Mouse (Mus musculus): ENCODE measurements around the gene Fam207a.

DNA sequence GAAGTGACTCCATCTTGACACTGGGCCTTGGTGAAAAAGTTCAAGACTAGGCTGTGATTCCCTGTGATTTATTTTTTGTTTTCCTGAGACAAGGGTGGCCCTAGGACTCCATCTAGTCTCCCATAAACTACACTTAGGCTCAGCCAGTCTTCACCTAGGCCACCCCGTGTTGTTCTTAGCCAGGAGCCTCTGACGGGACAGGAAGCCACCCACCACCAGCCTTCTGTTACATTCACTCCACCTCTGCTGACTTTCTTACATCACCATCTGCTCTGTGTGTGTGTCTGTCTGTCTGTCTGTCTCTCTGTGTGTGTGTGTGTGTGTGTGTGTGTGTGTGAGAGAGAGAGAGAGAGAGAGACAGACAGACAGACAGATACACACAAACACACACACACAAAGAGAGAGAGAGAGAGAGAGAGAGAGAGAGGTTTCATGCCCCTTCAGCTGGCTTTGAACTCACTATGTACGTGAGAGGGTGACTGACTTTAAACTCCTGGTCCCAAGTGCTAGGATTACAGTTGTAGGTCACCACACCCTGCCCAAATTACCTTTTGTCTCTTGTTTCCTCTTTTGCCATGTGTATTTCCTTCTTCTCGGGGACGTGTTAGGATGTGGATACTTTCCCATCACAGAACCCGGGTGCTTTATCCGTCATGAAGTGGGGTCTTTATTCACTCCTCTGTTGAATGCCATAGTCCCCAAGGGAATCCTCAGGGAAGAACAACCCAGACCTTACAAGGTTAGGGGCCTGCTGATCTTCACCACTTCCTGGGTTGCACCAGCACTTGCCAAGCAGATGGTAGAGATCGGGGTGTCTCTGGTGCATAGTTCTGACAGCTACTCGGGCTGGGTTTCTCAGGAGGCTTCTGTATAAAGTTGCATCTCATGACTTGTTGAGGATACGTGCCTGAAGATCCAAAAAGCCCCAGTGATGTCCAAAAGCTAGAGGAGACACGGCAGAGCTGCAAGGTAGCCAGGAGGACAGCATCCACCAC is 21.9 kb upstream of the Fam207a start:
- TF ChIP-seq CTCF (IDR thresholded peaks at IDR 0.05; ENCODE audit: low read depth, low read length) = no peak
- TF ChIP-seq GATA1 (IDR thresholded peaks at IDR 0.05; ENCODE audit: borderline replicate concordance, low read length) = no peak
- no peak for TF ChIP-seq TAL1 (conservative IDR thresholded peaks at IDR 0.05; ENCODE audit: low read depth, low read length)
- no peak for TF ChIP-seq POLR2AphosphoS5 (IDR thresholded peaks at IDR 0.05; ENCODE audit: insufficient replicate concordance, low read depth, low read length)
